Mouse (Mus musculus) hindbrain, embryonic 14.5 days (tissue): ENCODE data around the gene Axdnd1. TPM values are rescaled to one million over a fixed set of nuclear protein-coding genes. Genes with fewer than 3 reads are reported as not detected.
A peak's percentile ranks its signal among the peaks of the same experiment; 100 is the strongest.
"Not testable (repeated sequence)": the region's sequence is repeated elsewhere in the genome, so short reads cannot be mapped to it uniquely, and the experiment has no call there.

Source experiments
- ATAC-seq: fragments of 200-750 bp; cut with Nextera tagmentation; 2 replicates; pipeline ENCODE4 v1.8.0; 2017; ENCODE audit warnings: moderate number of reproducible peaks, mild to moderate bottlenecking, moderate TSS enrichment, moderate library complexity; ENCODE audit not compliant: low FRiP score
- DNase-seq: peaks from one replicate; pipeline ENCODE4 v3.0.0-alpha.2; 2015; ENCODE audit warnings: low spot score
- H3K27ac ChIP-seq: fragments of 300-500 bp; sonication (generic); 2 replicates; pipeline ENCODE4 v1.5.1; 2014; ENCODE audit warnings: mild to moderate bottlenecking, moderate library complexity
- H3K27me3 ChIP-seq: fragments of 300-500 bp; sonication (generic); 2 replicates; pipeline ENCODE4 v1.6.1; 2014; ENCODE audit warnings: mild to moderate bottlenecking, low read length, mixed read lengths; ENCODE audit not compliant: control insufficient read depth, insufficient read depth
- H3K36me3 ChIP-seq: fragments of 300-500 bp; sonication (generic); replicated peaks from 2 replicates; pipeline ENCODE4 v1.6.1; 2014; ENCODE audit not compliant: control insufficient read depth, insufficient read depth
- H3K4me1 ChIP-seq: fragments of 300-500 bp; sonication (generic); replicated peaks from 2 replicates; pipeline ENCODE4 v1.6.1; 2014; ENCODE audit warnings: antibody characterized with exemption, low read length, mixed read lengths; ENCODE audit not compliant: control insufficient read depth, insufficient read depth
- H3K4me2 ChIP-seq: fragments of 300-500 bp; sonication (generic); replicated peaks from 2 replicates; pipeline ENCODE4 v1.6.1; 2014; ENCODE audit warnings: mild to moderate bottlenecking, moderate library complexity
- H3K4me3 ChIP-seq: fragments of 300-500 bp; sonication (generic); replicated peaks from 2 replicates; pipeline ENCODE4 v1.5.1; 2014; ENCODE audit warnings: mild to moderate bottlenecking, low read length
- H3K9ac ChIP-seq: fragments of 300-500 bp; sonication (generic); 2 replicates; pipeline ENCODE4 v1.6.1; 2014
- H3K9me3 ChIP-seq: fragments of 300-500 bp; sonication (generic); 2 replicates; pipeline ENCODE4 v1.6.1; 2016; ENCODE audit warnings: low read length; ENCODE audit not compliant: control insufficient read depth
- WGBS: fragments of 180-500 bp; shearing (Covaris S2); extraction: QIAGEN DNeasy Blood & Tissue Kit; methylation state at CpG from one replicate; pipeline ENCODE4 v1.1.7; 2014; 5-methylcytosine and 5-hydroxymethylcytosine counted together
- polyA plus RNA-seq: library from polyadenylated mRNA; unstranded; fragments of >200 nt; fragmentation: Nextera tagmentation; extraction: Ambion mirVana; gene quantifications from 2 replicates; pipeline ENCODE4 v1.2.1, GENCODE M21; 2014

Axdnd1 gene
- polyA plus RNA-seq, 1 experiment from 2014 or later = 0.27 TPM

DNA sequence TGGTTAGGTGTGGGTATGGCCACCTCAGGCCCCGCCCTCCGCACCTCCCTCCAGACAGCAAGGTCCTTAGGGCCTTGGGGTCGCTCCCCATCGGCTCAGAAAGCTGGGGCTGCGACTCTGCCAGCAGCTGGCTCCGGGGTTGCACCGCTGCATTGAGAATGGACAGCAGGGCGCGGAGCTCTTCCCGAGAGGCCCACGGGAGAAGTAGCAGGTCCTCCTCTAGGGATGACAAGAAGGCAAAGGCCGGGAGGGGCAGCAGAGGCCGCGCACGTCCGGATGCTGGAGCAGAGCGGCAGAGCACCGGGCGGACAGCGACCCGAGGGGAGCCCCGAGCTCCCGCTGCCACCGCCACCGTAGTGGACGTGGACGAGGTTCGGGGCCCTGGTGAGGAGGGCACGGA lies 110.3 kb downstream of the Axdnd1 start, which contains the start of gene Nphs2:
Gene Nphs2 (plus strand): TSS at position 98 of the 400 bp plus-strand sequence.
- Histone ChIP-seq H3K9me3 (no peaks in the 10 kb centered on the region), H3K9ac (0 out of 2 replicates have a peak within 1 kb of the TSS, but pooled peaks have one; percentile 8), H3K27me3 (peaks cover 25% of the 10 kb centered on the region), H3K4me2 (peak within 1 kb of the TSS; percentile 41), H3K4me3 (peak within 1 kb of the TSS; percentile 19), H3K4me1 (peaks cover 6% of the 10 kb centered on the region), H3K27ac (no peak within 1 kb of the TSS), H3K36me3 (no peaks in the 10 kb centered on the region)
- 5% methylated on average over 29 of the region's 29 CpGs for whole genome bisulfite sequencing
- ATAC-seq = no peak
- no peak for DNase-seq

DNA sequence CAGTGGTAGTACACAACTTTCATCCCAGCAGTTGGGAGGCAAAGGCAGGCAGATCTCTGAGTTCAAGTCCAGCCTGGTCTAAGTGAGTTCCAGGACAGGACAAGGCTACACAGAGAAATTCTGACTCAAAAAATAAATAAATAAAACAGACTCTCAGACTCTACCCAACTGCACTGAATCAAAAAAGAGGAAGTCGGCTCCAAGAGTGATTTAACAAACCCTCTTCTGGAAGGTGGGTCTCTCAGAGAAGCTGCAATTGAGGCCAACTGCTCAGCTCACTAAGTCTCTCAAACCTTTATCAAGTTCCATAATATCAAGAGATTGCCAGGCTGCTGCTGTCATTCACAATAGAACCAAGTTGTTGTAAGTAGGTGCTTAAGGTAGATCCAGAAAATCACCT lies 112.4 kb downstream of the Axdnd1 start:
- no peak overlapping the region for H3K9ac ChIP-seq
- H3K27ac ChIP-seq = no peak overlapping the region
- DNase-seq (no peak), ATAC-seq (no peak)
- H3K4me2 ChIP-seq = no peak overlapping the region
- no peaks in the 10 kb centered on the region for H3K36me3 ChIP-seq
- no peak overlapping the region for H3K4me3 ChIP-seq
- H3K27me3 ChIP-seq = peaks cover 39% of the 10 kb centered on the region
- peaks cover 6% of the 10 kb centered on the region for H3K4me1 ChIP-seq
- no peaks in the 10 kb centered on the region for H3K9me3 ChIP-seq
- WGBS = 93% methylated on average over 1 of the region's 1 CpGs

DNA sequence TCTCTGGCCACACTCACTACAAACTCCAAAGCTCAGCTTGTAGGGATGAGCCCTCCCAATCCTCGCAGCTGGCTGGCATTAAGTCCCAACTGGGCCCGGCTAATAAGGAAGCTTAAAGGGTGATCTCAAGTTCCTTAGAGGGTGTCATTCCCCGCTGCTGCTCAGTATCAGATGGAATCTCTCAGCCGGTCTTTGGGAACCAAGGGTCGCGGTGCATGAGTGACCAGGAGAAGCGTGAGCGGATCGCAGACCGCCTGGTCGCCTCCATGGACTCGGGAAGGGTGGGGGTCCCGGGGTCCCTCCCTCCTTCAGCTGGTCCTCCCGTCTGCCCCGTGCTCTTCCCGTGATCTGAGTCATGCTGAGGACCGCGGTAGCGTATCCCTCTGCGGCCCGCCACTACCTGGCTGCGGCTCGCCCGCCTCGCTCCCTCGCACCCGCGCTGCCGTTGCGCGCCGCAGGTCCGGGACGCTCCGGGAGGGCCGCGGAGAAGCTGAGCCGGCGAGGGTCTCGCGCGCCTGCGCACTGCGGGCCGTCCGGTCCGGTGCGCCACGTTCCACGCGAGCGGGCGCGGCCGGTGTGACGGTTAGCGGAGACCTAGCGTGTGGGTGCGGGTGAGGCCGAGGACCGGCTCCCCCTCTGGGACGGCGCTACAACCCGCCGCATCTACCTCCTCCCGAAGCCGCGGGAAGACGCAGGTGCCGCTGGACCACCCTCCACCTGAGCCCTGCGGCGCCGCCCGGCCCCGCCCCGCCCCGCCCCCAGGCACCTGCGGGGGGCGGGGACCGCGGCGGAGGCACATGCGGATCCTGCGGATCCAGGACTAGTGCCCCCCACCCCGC lies 117.8 kb downstream of the Axdnd1 start, which contains the start of gene Tdrd5:
Gene Tdrd5 (minus strand): TSS at position 754 of the 839 bp plus-strand sequence.
- Histone ChIP-seq H3K9me3 (no peaks in the 10 kb centered on the region), H3K27ac (0 out of 2 replicates have a peak within 1 kb of the TSS, but pooled peaks have one; percentile 26), H3K4me3 (peak within 1 kb of the TSS; percentile 85), H3K4me1 (no peaks in the 10 kb centered on the region), H3K36me3 (no peaks in the 10 kb centered on the region), H3K9ac (peak within 1 kb of the TSS; percentile 67), H3K27me3 (peaks cover 37% of the 10 kb centered on the region), H3K4me2 (peak within 1 kb of the TSS; percentile 98)
- ATAC-seq (peak; percentile 86), DNase-seq (peak; percentile 63)
- under 1% methylated on average over 82 of the region's 85 CpGs for WGBS

DNA sequence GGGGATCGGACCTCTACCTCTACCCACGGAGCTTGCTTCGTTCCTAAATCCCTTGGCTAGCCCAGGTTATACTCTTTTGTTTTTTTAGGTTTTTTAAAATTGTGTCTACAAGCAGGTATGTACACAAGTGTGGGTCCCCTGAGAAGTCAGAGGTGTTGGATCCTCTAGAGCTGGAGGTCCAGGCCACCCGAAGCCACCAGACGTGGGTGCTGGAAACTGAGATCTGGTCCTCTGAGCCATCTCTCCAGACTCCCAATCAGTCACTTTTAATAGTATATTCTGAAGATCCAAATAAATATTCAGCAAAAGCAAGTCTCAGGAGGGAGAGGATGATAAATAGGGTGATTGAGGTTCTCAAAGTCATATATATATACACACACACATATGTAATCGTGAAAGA lies 130.9 kb downstream of the Axdnd1 start:
- Histone ChIP-seq H3K9ac (no peak overlapping the region), H3K27ac (no peak overlapping the region), H3K4me1 (no peaks in the 10 kb centered on the region), H3K4me2 (no peak overlapping the region), H3K27me3 (no peaks in the 10 kb centered on the region), H3K36me3 (no peaks in the 10 kb centered on the region), H3K9me3 (no peaks in the 10 kb centered on the region), H3K4me3 (no peak overlapping the region)
- ATAC-seq = no peak
- no peak for DNase-seq
- WGBS = 94% methylated on average over 6 of the region's 6 CpGs

DNA sequence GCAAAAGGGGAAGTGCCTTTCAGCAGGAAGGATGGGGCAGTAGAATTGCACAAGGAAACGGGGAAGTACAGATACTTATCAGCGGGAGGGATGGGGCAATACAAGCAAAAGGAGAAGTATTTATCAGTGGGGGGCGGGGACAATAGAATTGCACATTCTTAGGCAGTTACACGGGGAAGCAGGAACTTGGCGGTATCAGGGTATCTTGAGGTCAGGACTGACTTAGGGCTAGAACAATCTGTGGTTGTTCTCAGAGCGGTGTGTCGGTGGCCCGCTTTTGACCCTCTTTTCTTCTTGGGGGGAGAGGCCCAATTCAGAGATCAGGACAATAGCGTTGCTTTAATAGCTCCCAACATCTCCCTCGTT lies 131.8 kb downstream of the Axdnd1 start:
- 77% methylated on average over 9 of the region's 10 CpGs for WGBS
- H3K27ac ChIP-seq, H3K4me1 ChIP-seq, H3K9ac ChIP-seq, ATAC-seq, H3K9me3 ChIP-seq, DNase-seq, H3K27me3 ChIP-seq, H3K4me2 ChIP-seq, H3K4me3 ChIP-seq, H3K36me3 ChIP-seq: not testable (repeated sequence)

DNA sequence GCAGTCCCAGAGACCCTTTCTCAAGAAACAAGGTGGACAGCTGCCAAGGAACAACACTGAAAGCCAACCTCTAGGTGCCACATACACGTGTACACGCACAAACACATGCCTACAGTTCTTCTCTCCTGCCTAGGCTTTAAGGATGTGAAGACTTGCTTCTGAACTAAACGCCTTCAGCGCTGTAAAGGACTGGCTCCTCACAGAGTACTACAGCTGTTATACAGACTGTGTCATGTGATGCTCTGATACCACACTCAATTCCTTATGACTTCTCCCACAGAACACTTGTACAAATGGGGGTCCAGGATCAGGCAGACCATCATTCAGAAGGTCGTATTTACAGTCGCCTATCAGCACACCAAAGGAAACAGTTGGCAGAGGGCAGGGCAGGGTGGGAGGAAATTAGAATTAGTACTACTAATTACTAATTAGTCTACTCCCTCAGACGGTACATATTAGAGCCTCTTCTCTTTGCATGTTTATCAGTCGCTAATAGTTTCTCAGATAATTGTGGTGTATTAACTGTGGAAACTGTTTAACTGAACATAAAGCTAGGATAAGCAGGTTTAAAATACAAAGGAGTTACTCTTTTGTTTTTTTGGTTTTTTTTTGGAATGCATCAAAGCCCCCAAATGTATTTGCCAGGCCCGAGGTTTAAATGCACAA lies 132.3 kb downstream of the Axdnd1 start:
- WGBS = 90% methylated on average over 9 of the region's 9 CpGs
- H3K27me3 ChIP-seq = no peaks in the 10 kb centered on the region
- H3K27ac ChIP-seq = no peak overlapping the region
- no peaks in the 10 kb centered on the region for H3K4me1 ChIP-seq
- ATAC-seq = no peak
- no peaks in the 10 kb centered on the region for H3K9me3 ChIP-seq
- H3K9ac ChIP-seq = no peak overlapping the region
- H3K4me3 ChIP-seq = no peak overlapping the region
- DNase-seq = no peak
- no peak overlapping the region for H3K4me2 ChIP-seq
- H3K36me3 ChIP-seq = no peaks in the 10 kb centered on the region

DNA sequence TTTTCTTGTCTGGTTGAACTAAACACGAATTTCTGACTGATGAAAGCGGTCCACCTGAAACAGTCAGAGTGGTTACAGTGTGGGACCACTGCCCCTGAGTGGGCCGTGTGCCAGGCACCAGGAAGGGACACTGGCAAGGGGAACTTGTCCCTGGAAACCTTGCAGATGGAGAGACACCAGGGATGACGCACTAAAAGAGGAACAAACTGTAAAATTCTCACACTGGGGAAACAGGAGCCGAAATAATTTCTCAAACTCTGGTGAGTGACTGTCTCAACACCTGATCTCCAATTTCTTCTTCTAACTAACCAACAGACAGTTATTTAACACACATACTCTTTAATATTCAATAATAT lies 135.4 kb downstream of the Axdnd1 start:
- DNase-seq (no peak), ATAC-seq (no peak)
- no peaks in the 10 kb centered on the region for H3K4me1 ChIP-seq
- no peaks in the 10 kb centered on the region for H3K9me3 ChIP-seq
- no peak overlapping the region for H3K27ac ChIP-seq
- WGBS = 86% methylated on average over 5 of the region's 5 CpGs
- no peak overlapping the region for H3K9ac ChIP-seq
- no peak overlapping the region for H3K4me2 ChIP-seq
- no peaks in the 10 kb centered on the region for H3K36me3 ChIP-seq
- H3K27me3 ChIP-seq = no peaks in the 10 kb centered on the region
- H3K4me3 ChIP-seq = no peak overlapping the region

DNA sequence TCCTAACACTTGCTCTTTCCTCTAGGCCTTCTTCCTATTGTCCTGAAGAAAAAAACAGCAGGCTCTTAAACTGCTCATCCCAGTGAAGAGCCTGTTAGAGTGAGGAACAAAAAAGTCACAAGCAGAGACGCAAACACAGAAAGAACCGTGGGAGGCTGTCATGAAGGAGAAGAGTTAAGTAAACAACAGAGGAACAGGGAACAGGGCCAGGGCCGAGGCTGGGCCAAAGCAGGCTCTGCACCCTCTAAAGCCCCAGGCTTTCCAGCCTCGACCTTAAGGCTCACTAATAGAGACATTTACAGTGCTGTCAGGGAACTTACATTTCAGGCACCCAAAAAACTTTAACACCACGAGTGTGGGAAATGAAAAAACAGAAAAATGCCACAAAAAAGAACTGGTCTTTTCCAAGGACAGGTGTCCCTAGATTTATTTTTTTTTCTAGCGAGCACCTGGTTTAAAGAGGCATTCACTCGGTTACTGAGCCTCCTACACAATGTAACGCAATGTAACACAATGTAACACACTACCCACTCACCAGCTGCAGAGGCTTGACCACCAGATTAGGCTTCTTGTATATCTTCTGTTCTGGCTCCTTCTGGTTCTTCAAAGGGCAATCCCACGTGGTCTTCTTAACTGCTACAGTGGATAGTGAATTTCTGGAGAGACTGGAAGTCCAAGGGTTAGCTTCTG lies 136.0 kb downstream of the Axdnd1 start:
- H3K9me3 ChIP-seq = no peaks in the 10 kb centered on the region
- no peaks in the 10 kb centered on the region for H3K36me3 ChIP-seq
- no peak overlapping the region for H3K4me3 ChIP-seq
- WGBS = 39% methylated on average over 9 of the region's 9 CpGs
- no peak for ATAC-seq
- no peak overlapping the region for H3K9ac ChIP-seq
- no peak overlapping the region for H3K27ac ChIP-seq
- no peak overlapping the region for H3K4me2 ChIP-seq
- no peak for DNase-seq
- H3K4me1 ChIP-seq = no peaks in the 10 kb centered on the region
- no peaks in the 10 kb centered on the region for H3K27me3 ChIP-seq

DNA sequence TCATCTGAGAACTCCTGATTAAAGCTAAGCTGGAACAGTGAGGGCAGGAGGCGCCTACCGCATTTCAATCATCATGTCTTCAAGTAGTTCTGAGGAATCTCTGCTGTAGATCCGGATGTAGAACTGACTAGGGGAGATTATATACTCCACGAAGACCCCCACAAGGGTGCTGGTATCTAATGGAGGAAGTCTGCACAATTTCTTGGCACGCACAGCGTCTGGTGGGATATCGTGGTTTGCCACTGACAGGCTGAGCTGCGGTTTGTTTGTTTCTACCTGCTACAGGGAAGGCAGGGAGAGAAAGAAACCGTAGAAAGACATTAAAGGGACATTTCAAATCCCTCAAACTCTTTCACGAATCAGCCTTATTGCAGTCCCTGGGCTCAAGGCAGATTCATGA lies 136.8 kb downstream of the Axdnd1 start:
- H3K4me3 ChIP-seq = no peak overlapping the region
- H3K9ac ChIP-seq = no peak overlapping the region
- WGBS = 77% methylated on average over 10 of the region's 10 CpGs
- ATAC-seq (no peak), DNase-seq (no peak)
- no peaks in the 10 kb centered on the region for H3K36me3 ChIP-seq
- no peak overlapping the region for H3K27ac ChIP-seq
- H3K27me3 ChIP-seq = no peaks in the 10 kb centered on the region
- H3K4me1 ChIP-seq = no peaks in the 10 kb centered on the region
- no peaks in the 10 kb centered on the region for H3K9me3 ChIP-seq
- no peak overlapping the region for H3K4me2 ChIP-seq
